Mouse (Mus musculus) spleen, adult 2 months (tissue): ENCODE data around the gene Rps19bp1.

Experiments used
- CTCF ChIP-seq: fragments of 200-500 bp; IDR thresholded peaks from 2 replicates; pipeline ENCODE4 v1.5.1; 2011; ENCODE audit warnings: mild to moderate bottlenecking, inconsistent platforms; ENCODE audit not compliant: insufficient read depth, insufficient read length, insufficient replicate concordance; ENCODE audit errors: extremely low read depth
- POLR2A ChIP-seq: fragments of 200-500 bp; IDR thresholded peaks from 2 replicates; pipeline ENCODE4 v1.6.1; 2011; ENCODE audit warnings: low read depth, low read length, inconsistent platforms

DNA sequence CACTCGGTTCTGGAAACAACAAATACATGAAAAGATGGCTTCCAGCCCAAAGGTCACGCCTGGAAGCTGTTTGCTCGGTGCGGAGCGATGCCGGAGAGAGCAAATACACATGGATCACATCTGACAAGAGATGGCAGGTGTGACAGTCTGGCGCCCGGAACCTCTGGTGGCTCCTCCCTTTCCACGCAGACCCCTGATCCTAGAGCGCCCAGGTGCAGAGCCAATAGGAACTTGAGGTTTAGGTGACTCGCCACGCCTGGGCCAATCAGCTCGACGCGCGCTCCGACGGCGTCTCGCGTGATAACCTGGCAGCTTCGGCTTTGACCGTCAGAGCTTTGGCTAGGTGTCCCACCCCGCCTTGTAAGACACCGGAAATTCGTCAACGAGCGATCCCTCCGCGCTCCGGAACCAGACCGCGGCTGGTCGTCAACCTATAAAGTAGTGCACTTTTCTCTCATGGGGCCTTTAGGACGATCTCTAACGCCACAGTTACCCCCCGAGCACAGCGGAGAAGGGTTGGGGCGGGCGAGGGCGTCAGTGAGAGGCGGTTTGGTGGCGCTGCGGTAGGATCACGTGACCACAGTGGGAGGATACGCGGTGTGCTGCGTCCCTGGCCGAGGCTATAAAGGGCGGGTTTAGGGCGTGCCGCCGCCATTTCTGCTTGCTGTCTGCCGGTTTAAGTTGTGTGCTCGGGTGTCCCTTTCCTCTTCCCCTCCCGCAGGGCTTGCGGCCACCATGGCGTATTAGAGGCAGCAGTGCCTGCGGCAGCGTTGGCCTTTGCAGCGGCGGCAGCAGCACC is 9.1 kb downstream of the Rps19bp1 start, which contains the start of gene Atf4:
- TF ChIP-seq CTCF (no peak), POLR2A (peak; percentile 99)
